Mouse (Mus musculus) midbrain, embryonic 16.5 days (tissue): Measurements from ENCODE around the gene Olfr1019. TPM values are rescaled to one million over a fixed set of nuclear protein-coding genes. Genes with fewer than 3 reads are reported as not detected.

Experiments
- ATAC-seq: fragments of 200-750 bp; cut with Nextera tagmentation; 2 replicates; pipeline ENCODE4 v1.8.0; 2017; ENCODE audit warnings: moderate TSS enrichment
- H3K27ac ChIP-seq: fragments of 300-500 bp; sonication (generic); 2 replicates; pipeline ENCODE4 v1.5.1; 2014; ENCODE audit warnings: mild to moderate bottlenecking, low read length, mixed read lengths
- H3K27me3 ChIP-seq: fragments of 300-500 bp; sonication (generic); 2 replicates; pipeline ENCODE4 v1.6.1; 2014; ENCODE audit warnings: low read depth, low read length, mixed read lengths; ENCODE audit not compliant: control insufficient read depth, insufficient read depth
- H3K36me3 ChIP-seq: fragments of 300-500 bp; sonication (generic); 2 replicates; pipeline ENCODE4 v1.6.1; 2014; ENCODE audit warnings: mild to moderate bottlenecking, low read length, moderate library complexity, mixed read lengths; ENCODE audit not compliant: control insufficient read depth, insufficient read depth
- H3K4me1 ChIP-seq: fragments of 300-500 bp; sonication (generic); 2 replicates; pipeline ENCODE4 v1.6.1; 2014; ENCODE audit warnings: mild to moderate bottlenecking, low read length, mixed read lengths; ENCODE audit not compliant: control insufficient read depth, insufficient read depth
- H3K4me2 ChIP-seq: fragments of 300-500 bp; sonication (generic); 2 replicates; pipeline ENCODE4 v1.6.1; 2014; ENCODE audit warnings: mild to moderate bottlenecking, low read length, mixed read lengths
- H3K4me3 ChIP-seq: fragments of 300-500 bp; sonication (generic); 2 replicates; pipeline ENCODE4 v1.5.1; 2014; ENCODE audit warnings: low read depth, mild to moderate bottlenecking, low read length, moderate library complexity, mixed read lengths
- H3K9ac ChIP-seq: fragments of 300-500 bp; sonication (generic); 2 replicates; pipeline ENCODE4 v1.6.1; 2014; ENCODE audit warnings: low read depth, low read length, mixed read lengths
- H3K9me3 ChIP-seq: fragments of 300-500 bp; sonication (generic); replicated peaks from 2 replicates; pipeline ENCODE4 v1.6.1; 2014; ENCODE audit warnings: mild to moderate bottlenecking, low read length, mixed read lengths; ENCODE audit not compliant: control insufficient read depth, poor library complexity, severe bottlenecking
- WGBS: fragments of 180-500 bp; shearing (Covaris S2); extraction: QIAGEN DNeasy Blood & Tissue Kit; methylation state at CpG from one replicate; pipeline ENCODE4 v1.1.7; 2014; 5-methylcytosine and 5-hydroxymethylcytosine counted together
- polyA plus RNA-seq: library from polyadenylated mRNA; unstranded; fragments of >200 nt; fragmentation: Nextera tagmentation; extraction: Ambion mirVana; gene quantifications from 2 replicates; pipeline ENCODE4 v1.2.1, GENCODE M21; 2015

Gene Olfr1019
- not detected in 2 replicates for polyA plus RNA-seq

GRCm38 (mm10) chr2:85845383-85845782 is at the start of gene Olfr1019:
Olfr1019 (minus strand) TSS chr2:85845483.
- no peaks in the 10 kb centered on the region for H3K9me3 ChIP-seq
- H3K9ac ChIP-seq = no peak within 1 kb of the TSS
- H3K27ac ChIP-seq = no peak within 1 kb of the TSS
- no peak within 1 kb of the TSS for H3K4me3 ChIP-seq
- H3K36me3 ChIP-seq = no peaks in the 10 kb centered on the region
- no peaks in the 10 kb centered on the region for H3K4me1 ChIP-seq
- no peak for ATAC-seq
- H3K27me3 ChIP-seq = no peaks in the 10 kb centered on the region
- H3K4me2 ChIP-seq = no peak within 1 kb of the TSS

- WGBS = 76% methylated on average over 2 of the region's 2 CpGs
- no peaks in the 10 kb centered on the region for H3K36me3 ChIP-seq
- ATAC-seq = no peak
Observed at GRCm38 (mm10) chr2:85885340-85885739, 40.1 kb upstream of the Olfr1019 start, which contains the start of gene Olfr1023. Olfr1023 (plus strand) TSS chr2:85885640.

GRCm38 (mm10) chr2:85868294-85868693 is 23.0 kb upstream of the Olfr1019 start, which contains the start of gene Olfr1022:
Olfr1022 (plus strand) TSS chr2:85868594.
- Histone ChIP-seq H3K9ac (no peak within 1 kb of the TSS), H3K4me2 (no peak within 1 kb of the TSS), H3K4me1 (no peaks in the 10 kb centered on the region), H3K9me3 (no peaks in the 10 kb centered on the region), H3K27me3 (no peaks in the 10 kb centered on the region), H3K4me3 (no peak within 1 kb of the TSS), H3K36me3 (no peaks in the 10 kb centered on the region), H3K27ac (no peak within 1 kb of the TSS)
- no peak for ATAC-seq
- WGBS = 68% methylated on average over 2 of the region's 2 CpGs

More at GRCm38 (mm10) chr2:85885340-85885739, 40.1 kb upstream of the Olfr1019 start, which contains the start of gene Olfr1023:
- H3K9me3 ChIP-seq = no peaks in the 10 kb centered on the region
- no peak within 1 kb of the TSS for H3K27ac ChIP-seq
- no peaks in the 10 kb centered on the region for H3K27me3 ChIP-seq
- H3K9ac ChIP-seq = no peak within 1 kb of the TSS
- no peaks in the 10 kb centered on the region for H3K4me1 ChIP-seq
- H3K4me3 ChIP-seq = no peak within 1 kb of the TSS
- H3K4me2 ChIP-seq = no peak within 1 kb of the TSS

GRCm38 (mm10) chr2:85846730-85847129 is 1.4 kb upstream of the Olfr1019 start, which contains the start of gene Olfr1020:
Olfr1020 (plus strand) TSS chr2:85847030.
- H3K9me3 ChIP-seq = no peaks in the 10 kb centered on the region
- no peaks in the 10 kb centered on the region for H3K4me1 ChIP-seq
- no peak within 1 kb of the TSS for H3K4me2 ChIP-seq
- ATAC-seq = no peak
- no peaks in the 10 kb centered on the region for H3K36me3 ChIP-seq
- no peak within 1 kb of the TSS for H3K4me3 ChIP-seq
- 68% methylated on average over 1 of the region's 1 CpGs for WGBS
- no peak within 1 kb of the TSS for H3K27ac ChIP-seq
- no peak within 1 kb of the TSS for H3K9ac ChIP-seq
- H3K27me3 ChIP-seq = no peaks in the 10 kb centered on the region

- ATAC-seq = no peak
- H3K4me3 ChIP-seq = no peak within 1 kb of the TSS
- no peaks in the 10 kb centered on the region for H3K36me3 ChIP-seq
- no peak within 1 kb of the TSS for H3K9ac ChIP-seq
- H3K4me2 ChIP-seq = no peak within 1 kb of the TSS
- no peak within 1 kb of the TSS for H3K27ac ChIP-seq
- no peaks in the 10 kb centered on the region for H3K9me3 ChIP-seq
- no peaks in the 10 kb centered on the region for H3K27me3 ChIP-seq
- H3K4me1 ChIP-seq = no peaks in the 10 kb centered on the region
Observed at GRCm38 (mm10) chr2:85818179-85818578, 27.1 kb downstream of the Olfr1019 start, which contains the start of gene Olfr1018. Olfr1018 (plus strand) TSS chr2:85818479.

- no peaks in the 10 kb centered on the region for H3K36me3 ChIP-seq
- H3K27me3 ChIP-seq = no peaks in the 10 kb centered on the region
- 93% methylated on average over 4 of the region's 4 CpGs for WGBS
- no peak overlapping the region for H3K4me2 ChIP-seq
- no peak for ATAC-seq
- H3K9ac ChIP-seq = no peak overlapping the region
- no peak overlapping the region for H3K27ac ChIP-seq
- no peaks in the 10 kb centered on the region for H3K4me1 ChIP-seq
- H3K4me3 ChIP-seq = no peak overlapping the region
- H3K9me3 ChIP-seq = no peaks in the 10 kb centered on the region
Observed at GRCm38 (mm10) chr2:85804501-85804900, 40.8 kb downstream of the Olfr1019 start.

GRCm38 (mm10) chr2:85802444-85802843 is 42.8 kb downstream of the Olfr1019 start, which contains the start of gene Olfr1016:
Olfr1016 (minus strand) TSS chr2:85802544.
- Histone ChIP-seq H3K4me3 (no peak within 1 kb of the TSS), H3K9ac (no peak within 1 kb of the TSS), H3K36me3 (no peaks in the 10 kb centered on the region), H3K4me2 (no peak within 1 kb of the TSS), H3K4me1 (no peaks in the 10 kb centered on the region), H3K9me3 (no peaks in the 10 kb centered on the region), H3K27me3 (no peaks in the 10 kb centered on the region), H3K27ac (no peak within 1 kb of the TSS)
- ATAC-seq = no peak
- 94% methylated on average over 2 of the region's 2 CpGs for WGBS

- Histone ChIP-seq H3K4me3 (no peak overlapping the region), H3K9ac (no peak overlapping the region), H3K36me3 (no peaks in the 10 kb centered on the region), H3K27ac (no peak overlapping the region), H3K4me2 (no peak overlapping the region), H3K4me1 (no peaks in the 10 kb centered on the region), H3K9me3 (no peaks in the 10 kb centered on the region), H3K27me3 (no peaks in the 10 kb centered on the region)
- WGBS = 9% methylated on average over 2 of the region's 2 CpGs
- ATAC-seq = peak; percentile 70; the same call in 1 of the 2 replicates
Observed at GRCm38 (mm10) chr2:85792331-85792730, 53.0 kb downstream of the Olfr1019 start.
